Mouse (Mus musculus): Measurements from ENCODE around the gene Hbs1l.
"Not testable (repeated sequence)": the region's sequence is repeated elsewhere in the genome, so short reads cannot be mapped to it uniquely, and the experiment has no call there.

Gene Hbs1l

DNA sequence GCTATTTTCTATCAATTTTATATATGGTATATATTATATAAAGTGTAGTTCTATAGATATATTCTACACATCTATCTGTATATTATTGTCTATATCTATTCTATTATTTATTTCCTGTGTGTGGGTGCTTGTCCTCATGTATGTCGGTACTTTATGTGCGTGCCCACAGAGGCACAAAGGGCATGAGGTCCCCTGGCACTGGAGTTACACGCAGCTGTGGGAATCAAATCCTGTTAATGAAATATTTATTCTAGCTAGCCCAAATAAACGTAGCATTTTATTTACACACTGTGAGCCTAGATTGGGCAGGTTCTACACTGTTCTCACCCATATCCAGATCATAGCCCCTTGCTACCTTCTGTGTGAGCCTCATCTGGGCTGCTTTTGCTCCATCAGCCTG is 63.3 kb downstream of the Hbs1l start:
- no peak for DNase-seq (ENCODE audit: extremely low spot score, low spot score)

- DNase-seq (ENCODE audit: extremely low spot score, low spot score), result no peak
Observed at GRCm38 (mm10) chr10:21361871-21362270, 66.1 kb downstream of the Hbs1l start.

DNA sequence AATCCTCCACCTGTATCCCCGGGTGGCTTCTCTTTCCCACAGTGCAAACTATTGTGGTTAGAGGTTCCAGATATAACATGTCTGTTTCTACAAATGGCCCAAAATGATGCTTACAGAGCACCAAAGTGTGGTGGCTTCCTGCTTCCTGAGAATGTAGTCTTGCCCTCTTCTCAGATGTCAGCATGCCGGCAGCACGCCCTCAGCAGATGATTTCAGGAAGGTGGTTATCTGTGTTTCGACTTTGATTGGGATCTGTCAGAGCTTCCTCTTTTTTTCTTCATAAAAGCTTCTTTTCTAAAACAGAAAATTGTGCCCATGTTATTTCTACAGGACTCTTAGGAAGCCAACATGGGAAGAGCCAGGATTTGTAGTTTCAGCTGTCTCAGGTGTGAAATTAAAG is 67.5 kb downstream of the Hbs1l start:
- DNase-seq (ENCODE audit: extremely low spot score, low spot score), result no peak

DNA sequence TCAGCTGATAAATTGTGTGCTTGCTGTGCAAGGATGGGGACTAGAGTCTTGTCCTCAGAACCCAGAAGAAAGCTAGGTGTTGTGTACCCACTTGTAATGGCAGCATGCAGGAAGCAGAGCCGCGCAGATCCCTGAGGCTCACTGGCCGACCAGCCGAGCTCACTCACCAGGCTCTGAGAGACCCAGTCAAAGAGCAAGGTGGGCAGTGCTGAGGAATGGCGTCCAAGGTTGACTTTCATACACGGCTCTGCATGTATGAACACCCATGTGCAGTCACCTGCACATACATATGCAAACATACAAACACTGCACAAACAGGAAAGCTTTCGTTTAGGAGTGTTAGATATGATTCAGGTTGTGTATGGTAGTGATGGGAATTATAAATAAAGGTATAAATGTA is 69.2 kb downstream of the Hbs1l start:
- DNase-seq (ENCODE audit: extremely low spot score, low spot score), result no peak

- no peak for DNase-seq (ENCODE audit: extremely low spot score, low spot score)
Observed at GRCm38 (mm10) chr10:21365897-21366296, 70.1 kb downstream of the Hbs1l start.

DNA sequence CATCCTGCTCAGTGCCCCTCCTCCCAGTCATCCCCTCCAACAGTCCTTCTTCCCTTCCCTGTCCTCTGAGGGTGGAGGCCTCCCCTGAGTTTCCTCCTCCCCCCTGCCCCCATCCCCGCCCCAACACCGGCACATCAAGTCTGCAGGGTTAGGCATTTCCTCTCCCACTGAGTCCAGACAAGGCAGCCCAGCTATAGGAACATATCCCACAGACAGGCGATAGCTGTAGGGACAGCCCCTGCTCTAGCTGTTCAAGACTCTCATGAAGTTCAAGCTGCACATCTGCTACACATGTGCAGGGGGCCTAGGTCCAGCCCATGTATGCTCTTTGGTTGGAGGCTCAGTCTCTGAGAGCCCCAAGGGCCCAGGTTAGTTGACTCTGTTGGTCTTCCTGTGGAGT is 70.7 kb downstream of the Hbs1l start:
- DNase-seq (ENCODE audit: extremely low spot score, low spot score), result no peak

- DNase-seq (ENCODE audit: extremely low spot score, low spot score), result no peak
Observed at GRCm38 (mm10) chr10:21367481-21367880, 71.7 kb downstream of the Hbs1l start.

DNA sequence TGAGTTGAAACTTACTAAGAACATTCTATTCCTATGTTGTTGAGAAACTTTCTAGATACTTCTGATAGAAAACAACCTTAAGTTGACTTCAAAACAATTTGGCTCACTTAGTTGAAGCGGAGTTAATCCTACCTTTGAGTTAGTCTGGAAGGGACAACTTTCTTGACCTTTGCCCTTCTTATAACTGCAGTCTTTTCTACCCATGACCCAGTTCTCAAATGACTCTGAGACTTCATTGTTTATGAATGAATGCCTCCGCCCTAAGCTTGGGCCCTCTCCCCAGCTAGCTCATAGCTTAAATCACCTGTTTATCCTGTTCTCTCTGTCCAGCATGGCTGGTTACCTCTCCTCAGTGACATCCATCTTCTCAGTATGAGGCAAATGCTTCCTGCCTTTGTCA is 73.8 kb downstream of the Hbs1l start:
- DNase-seq (ENCODE audit: extremely low spot score, low spot score), result no peak

GRCm38 (mm10) chr10:21372271-21372670 is 76.5 kb downstream of the Hbs1l start:
- no peak for DNase-seq (ENCODE audit: extremely low spot score, low spot score)

- no peak for DNase-seq (ENCODE audit: extremely low spot score, low spot score)
Observed at GRCm38 (mm10) chr10:21376682-21377473, 81.1 kb downstream of the Hbs1l start, which contains the start of gene Aldh8a1. Aldh8a1 (plus strand) TSS chr10:21377291.

DNA sequence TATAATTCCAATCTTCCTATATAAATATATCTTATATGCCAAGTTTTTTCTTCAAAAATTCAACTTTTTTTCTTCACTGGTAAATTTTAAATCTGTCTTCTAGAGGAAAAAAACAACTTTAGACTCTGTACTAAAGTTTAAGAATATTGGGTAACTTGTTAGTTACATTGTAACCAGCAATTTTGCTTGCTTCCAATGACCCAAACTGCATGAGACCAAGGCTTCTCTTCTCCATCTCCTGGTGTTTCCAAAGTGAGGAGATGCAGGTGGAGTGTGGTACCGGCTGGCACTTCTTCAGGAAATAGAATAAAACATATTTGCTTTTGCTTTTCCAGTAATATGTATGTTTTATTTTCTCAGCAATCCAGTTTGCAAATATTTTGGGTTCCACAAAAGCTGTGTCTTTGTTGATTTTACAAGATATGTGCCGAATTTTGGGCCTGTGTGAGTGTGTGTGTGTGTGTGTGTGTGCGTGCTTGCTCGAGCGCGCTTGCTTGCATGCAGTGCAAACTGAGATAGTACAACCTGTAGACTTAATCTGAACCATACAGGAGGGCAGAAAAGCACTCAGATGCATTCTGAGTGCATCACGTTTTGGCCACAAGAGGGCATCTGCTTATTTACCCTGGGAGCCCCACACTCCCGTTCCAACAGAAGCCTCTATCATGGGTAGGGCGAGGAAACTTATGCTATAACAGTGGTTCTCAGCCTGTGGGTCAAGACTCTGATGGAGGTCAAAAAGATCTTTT is 82.6 kb downstream of the Hbs1l start:
- DNase-seq (ENCODE audit: extremely low spot score, low spot score), result no peak

GRCm38 (mm10) chr10:21382914-21383313 is 87.1 kb downstream of the Hbs1l start:
- no peak for DNase-seq (ENCODE audit: extremely low spot score, low spot score)

DNA sequence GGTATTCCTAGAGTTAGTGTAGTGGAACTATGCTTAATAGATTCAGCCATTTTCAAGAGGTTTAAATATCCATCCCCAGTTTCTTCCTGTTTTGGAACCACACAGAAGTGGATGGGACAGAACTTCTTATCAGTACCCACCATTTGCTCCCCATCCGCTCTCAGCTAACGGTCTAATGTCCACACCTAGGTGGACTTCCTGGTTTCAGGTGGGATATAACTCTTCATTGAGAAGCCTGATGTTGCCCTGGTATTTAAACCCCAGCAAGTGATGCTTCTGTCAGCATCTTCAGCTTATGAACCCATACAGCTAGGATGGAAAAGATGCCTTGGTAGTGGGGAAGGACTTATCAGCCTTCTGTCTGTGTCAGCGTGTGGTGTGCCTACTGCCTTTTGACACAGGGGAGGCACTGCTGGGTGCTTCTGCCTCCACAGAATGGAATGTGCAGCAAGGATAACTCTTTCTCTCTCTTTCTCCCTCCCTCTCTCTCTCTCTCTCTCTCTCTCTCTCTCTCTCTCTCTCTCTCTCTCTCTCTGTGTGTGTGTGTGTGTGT is 89.4 kb downstream of the Hbs1l start:
- no peak for DNase-seq (ENCODE audit: extremely low spot score, low spot score)

- DNase-seq (ENCODE audit: extremely low spot score, low spot score), result no peak
Observed at GRCm38 (mm10) chr10:21389075-21389474, 93.3 kb downstream of the Hbs1l start.

DNA sequence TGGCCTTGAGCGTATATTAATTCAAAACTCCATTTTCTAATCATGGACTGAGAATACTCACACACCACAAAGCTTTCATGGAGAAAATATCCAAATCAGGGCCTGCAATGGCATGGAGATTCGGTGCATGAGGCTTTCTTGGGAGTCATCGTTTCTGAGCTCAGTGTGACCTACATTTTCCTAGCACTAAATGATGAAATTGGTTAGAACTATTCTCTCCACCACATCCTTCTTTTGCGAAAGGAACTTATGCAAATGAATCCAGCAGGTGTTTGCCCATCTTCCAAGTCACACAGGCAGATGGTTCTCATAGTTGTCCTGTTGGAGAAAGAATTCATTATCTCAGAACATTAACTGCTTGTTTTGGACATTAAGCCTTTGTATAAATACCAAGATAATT is 94.7 kb downstream of the Hbs1l start:
- no peak for DNase-seq (ENCODE audit: extremely low spot score, low spot score)

- DNase-seq (ENCODE audit: extremely low spot score, low spot score), result no peak
Observed at GRCm38 (mm10) chr10:21391286-21391685, 95.5 kb downstream of the Hbs1l start.

GRCm38 (mm10) chr10:21393390-21393789 is 97.6 kb downstream of the Hbs1l start:
- no peak for DNase-seq (ENCODE audit: extremely low spot score, low spot score)

GRCm38 (mm10) chr10:21395426-21396139 is 99.8 kb downstream of the Hbs1l start:
- no peak for DNase-seq (ENCODE audit: extremely low spot score, low spot score)

DNA sequence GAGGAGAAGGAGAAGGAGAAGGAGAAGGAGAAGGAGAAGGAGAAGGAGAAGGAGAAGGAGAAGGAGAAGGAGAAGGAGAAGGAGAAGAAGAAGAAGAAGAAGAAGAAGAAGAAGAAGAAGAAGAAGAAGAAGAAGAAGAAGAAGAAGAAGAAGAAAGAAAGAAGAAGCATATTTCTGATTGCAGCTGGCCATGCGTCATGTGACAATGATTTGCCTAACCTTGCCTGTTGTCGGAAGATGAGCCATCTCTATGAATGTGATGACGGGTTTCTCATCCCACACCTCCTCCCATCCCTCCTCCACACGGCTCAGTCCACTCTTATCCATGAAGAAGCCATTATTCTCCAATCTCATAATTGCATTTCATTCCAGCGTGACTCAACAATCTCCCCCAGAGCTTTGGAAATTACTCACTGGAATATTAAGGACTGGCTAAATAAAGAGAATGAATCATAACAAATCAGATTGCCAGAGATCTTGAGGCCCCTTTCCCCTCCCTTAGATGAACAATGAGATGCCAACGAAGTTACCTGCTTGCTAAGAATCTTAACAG is 103.2 kb downstream of the Hbs1l start:
- DNase-seq (ENCODE audit: extremely low spot score, low spot score), result not testable (repeated sequence)

DNA sequence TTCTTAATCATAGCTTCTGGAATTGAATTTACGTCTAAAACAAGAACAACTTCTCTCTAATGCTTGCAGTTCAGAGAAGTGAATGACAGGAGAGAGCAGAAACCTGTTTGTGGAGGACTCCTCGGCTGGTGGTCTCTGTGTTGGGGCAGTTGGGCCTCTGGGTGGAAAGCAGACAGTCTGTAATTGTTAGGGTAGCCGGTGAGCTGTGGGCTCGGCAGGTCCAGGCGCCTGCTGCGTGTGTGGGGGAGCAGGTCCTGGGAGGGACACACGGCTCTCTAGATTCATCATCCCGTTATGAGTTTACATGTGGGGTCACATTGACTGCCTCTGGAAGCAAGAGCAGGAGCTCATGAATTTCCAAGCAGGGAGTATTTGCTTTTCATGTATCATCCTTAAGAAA is 103.8 kb downstream of the Hbs1l start:
- no peak for DNase-seq (ENCODE audit: extremely low spot score, low spot score)

DNA sequence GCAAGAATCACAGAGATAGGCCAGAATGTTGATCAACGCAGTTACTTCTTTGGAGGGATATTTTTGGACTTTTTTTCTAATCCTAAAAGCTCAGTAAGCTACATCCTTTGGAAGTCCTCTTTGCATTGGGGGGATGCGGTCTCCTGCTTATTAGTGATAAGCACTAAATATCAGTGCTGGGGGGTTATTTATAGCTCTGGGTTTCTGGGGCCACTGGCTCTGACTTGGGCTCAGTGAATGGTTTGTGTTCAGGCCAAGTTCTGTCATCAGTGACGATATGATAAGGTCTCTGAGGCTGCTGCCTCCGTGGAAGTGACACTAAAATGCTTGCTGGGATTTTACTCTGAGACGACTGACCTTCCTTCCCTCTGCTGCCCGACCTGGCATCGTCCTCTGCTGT is 104.3 kb downstream of the Hbs1l start:
- DNase-seq (ENCODE audit: extremely low spot score, low spot score), result no peak

DNA sequence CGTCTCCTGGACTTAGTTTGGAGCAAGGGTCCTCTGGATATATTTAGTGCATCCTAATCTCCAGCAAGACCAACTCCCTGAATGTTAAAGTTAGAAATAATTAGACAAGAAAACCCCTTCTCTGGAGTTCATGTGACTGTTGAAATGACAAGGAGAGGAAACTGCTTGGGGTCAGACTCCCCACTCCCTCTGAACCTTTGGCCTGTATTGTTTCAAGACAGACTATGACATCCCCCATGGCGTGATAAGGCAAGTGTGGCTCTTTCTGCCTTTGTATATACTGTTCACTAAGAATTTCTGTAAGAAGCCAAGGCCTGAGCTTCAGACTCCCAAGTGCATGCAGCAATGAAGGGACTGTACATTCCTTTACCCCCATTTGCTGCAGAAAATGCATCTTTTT is 104.7 kb downstream of the Hbs1l start:
- no peak for DNase-seq (ENCODE audit: extremely low spot score, low spot score)

Measured in neural tube, embryonic 10.5 days (tissue).